Mouse (Mus musculus): ENCODE data around the gene Dpm3.

The Dpm3 gene

DNA sequence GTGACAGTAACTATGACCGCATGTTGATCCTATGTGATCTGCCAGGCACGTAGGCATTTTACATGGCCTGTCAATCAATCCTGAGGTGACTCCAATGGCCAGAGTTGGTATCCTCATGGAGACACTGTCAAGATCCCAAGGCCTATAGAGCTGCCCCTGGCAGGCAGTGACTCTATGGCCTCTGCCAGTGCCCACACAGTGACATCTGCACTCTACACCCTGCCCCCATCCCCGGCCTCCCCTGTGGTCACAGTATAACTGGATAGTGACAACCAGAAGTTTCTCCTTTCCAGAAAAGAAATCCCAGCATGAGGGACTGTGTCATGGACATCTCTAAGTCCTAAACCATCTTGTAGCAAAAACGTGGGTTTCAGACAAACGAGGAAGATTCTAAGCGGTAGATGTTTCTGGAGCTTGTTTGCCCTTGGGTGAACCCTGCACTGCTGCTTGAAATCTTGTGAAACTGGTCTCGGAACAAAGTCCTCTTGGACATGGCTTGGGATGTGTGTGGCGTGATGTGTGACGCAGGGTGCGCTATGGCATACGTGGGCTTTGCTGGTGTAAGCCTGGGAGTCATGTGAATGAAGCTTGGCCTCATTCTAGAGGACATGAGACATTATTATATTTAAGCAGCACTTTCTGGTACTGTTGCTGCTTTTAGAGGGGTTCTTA, 34.2 kb downstream of the Dpm3 start:
- in situ Hi-C loops (cut with MboI, MseI), result no loop called here

DNA sequence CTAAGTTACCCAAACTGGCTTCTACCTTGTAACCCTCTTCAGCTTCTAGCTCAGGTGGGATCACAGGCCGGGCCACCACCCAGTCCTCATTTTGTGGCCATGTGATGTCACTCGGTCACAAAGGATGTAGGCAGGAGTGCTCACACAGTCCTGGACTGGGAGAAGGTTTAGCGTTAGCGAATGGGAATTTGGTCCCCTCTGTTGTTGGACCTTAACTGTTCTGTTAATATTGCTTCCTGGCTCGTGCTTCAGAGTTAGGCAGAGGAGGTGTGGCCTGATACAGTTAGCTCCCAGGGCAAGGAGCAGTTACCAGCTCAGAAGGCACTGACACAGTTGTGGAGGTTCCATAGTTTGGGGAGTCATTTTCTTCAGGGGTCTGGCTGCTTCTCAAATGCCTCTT, 35.0 kb downstream of the Dpm3 start:
- in situ Hi-C loops (cut with MboI, MseI), result no loop called here

DNA sequence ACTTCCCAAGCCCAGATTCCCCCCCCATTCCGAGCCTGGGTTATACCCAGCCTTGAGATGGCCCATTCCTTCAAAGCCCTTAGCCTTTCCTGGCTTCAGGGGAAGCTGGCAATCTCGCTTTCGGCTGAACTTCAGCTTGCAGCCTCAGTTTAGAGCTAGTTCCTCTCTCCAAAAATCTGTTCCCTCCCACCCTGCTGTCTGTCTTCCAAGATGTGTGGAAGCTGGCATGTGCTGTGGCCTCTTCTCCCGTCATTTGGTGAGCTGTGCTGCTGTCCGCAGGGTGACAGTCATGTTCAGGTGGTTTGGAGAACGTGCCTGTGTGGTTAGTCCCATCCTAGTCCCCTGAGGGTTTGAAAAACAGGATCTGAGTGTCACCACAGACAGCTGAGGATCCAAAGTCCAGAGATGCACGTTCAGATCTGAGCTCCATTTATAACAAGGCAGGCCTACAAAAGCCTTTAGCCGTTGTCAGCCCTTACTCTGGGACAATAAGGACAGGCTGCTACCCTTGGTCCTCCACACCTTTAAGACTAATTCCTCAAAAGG, 36.6 kb downstream of the Dpm3 start:
- in situ Hi-C loops (cut with MboI, MseI), result no loop called here

DNA sequence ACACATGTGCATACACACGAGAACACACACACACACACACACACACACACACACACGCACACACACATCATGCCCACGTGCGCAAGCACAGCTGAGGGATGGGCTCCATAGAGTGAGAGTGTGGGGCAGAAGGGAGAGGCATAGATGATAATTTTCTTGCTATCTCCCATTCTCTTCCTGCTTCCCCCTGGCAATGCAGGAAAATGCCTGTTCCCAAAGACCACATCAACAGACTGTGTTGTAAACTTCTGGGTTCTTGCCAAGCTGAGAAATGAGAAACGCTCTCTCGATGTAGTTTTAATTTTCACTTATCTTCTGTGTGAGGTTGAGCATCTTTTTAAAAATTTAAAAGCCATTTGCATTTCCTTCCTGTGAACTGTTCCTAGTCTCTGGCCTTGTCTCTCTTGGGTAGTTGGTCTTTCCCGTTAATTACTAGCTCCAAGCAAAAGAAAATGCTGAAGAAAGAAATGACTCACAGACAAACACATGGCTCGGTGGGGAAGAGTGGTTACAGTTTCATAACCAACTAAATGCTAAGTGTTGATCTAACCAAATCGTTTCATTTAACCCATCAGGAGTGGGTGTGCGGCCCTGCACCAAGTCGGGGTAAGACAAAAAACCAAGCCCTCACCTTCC, 37.7 kb downstream of the Dpm3 start:
- in situ Hi-C loops (cut with MboI, MseI), result no loop called here

DNA sequence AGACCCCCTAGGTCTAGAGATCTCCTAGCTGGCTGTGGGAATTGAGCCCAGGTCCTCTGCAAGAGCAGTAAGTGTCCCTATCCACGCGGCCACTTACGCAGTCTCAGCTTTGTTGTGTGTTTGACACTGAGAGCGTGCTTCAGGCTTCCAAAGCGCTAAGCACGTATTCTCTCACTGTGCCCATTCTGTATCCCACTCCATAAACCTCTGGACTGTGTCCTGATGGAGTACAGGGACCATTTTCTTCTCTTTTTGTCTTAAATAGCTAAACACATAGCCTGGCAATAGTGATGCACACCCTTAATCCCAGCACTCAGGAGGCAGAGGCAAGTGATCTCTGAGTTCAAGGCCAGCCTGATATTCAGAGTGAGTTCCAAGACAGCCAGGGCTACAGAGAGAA, 39.8 kb downstream of the Dpm3 start:
- in situ Hi-C loops (cut with MboI, MseI), result no loop called here

DNA sequence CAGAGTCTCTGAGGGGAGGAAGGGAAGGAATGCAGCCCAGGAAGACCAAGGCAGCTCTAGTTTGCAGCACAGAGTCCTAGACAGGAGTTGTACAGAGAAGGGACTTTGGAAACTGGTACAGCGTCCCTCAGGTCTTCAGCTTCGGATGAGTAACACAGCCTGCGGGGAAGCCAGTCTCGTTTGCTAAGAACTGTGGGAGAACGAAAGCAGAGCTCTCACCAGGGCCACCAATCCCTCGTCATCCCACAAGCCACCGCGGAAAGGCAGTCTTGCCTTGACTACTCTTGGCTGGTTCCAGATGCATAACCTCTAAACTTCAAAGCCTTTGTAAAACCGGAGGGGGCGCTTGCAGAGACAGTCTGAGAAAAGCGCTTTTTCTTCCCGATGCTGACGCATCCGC, 40.3 kb downstream of the Dpm3 start:
- in situ Hi-C loops (cut with MboI, MseI), result no loop called here

DNA sequence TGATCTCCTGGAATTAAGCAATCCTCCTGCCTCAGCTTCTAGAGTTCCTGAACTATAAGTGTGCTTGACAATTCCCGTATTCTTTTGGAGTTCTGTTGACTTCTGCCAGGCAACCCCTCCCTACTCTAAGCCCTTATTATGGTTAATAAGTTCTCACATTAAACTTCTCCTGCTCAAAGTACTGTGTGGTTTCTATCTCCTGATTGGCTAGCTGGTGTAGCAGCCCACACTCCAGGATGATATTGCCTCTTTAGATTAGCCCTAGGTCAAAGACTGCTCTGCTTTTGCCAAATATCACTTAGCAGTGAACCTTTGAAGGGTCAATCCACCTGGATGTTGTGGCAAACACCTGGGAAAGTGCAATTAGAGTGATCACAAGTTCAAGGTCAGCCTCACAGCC, 40.9 kb downstream of the Dpm3 start:
- in situ Hi-C loops (cut with MboI, MseI), result no loop called here

DNA sequence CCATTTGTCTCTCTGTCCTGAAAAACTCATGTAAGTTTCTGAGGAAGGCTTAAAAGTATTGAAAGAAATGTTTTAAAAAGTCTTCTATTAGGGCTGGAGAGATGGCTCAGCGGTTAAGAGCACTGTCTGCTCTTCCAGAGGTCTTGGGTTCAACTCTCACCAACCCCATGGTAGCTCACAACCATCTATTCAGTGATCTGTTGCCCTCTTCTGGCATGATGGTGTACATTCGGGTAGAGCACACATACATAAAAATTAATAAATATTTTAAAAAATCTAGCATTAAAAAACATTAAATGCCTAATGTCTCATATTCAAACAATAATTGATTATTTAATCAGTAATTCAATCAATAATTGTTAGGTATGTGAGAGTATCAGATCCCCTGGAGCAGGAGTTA, 41.4 kb downstream of the Dpm3 start:
- in situ Hi-C loops (cut with MboI, MseI), result no loop called here

DNA sequence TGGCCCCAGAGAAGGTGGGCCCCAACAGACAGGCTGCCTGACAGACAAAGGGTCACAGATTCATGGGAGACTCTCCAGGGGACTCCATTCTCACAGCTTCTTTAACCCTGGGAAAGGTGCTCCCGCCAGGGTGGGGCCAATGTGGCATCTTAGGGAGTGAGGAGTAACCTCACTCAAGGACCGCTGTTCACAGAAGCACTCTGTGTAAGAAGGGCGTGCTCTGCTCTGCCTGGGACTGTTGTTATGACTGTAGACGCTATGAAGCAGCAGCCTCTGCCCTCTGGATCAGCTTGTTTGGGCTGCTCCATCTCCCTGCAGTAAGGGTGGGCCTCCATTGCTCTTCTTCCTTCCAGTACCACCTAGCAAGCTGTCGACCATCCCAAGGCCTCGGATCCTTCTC, 45.3 kb downstream of the Dpm3 start:
- in situ Hi-C loops (cut with MboI, MseI), result no loop called here

DNA sequence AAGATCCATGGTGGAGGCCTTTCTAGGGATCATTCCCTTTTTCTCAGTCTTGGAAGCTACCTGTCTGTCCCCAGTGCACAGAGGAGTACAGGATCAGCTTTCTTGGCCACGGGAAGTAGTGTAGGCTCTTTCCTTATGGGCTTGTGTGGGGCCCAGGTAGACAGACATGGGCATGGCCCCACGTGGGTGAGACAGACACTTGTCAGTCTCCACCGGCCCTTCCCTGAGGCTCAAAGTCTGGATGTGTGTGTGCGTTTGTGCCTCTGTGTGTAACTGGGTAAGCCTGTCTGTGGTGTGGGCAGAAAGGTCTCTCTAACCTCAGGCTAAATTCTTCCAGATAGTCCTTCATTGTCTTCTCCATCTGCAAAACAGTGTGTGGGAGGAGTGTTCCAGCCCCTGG, 45.9 kb downstream of the Dpm3 start:
- in situ Hi-C loops (cut with MboI, MseI), result no loop called here

DNA sequence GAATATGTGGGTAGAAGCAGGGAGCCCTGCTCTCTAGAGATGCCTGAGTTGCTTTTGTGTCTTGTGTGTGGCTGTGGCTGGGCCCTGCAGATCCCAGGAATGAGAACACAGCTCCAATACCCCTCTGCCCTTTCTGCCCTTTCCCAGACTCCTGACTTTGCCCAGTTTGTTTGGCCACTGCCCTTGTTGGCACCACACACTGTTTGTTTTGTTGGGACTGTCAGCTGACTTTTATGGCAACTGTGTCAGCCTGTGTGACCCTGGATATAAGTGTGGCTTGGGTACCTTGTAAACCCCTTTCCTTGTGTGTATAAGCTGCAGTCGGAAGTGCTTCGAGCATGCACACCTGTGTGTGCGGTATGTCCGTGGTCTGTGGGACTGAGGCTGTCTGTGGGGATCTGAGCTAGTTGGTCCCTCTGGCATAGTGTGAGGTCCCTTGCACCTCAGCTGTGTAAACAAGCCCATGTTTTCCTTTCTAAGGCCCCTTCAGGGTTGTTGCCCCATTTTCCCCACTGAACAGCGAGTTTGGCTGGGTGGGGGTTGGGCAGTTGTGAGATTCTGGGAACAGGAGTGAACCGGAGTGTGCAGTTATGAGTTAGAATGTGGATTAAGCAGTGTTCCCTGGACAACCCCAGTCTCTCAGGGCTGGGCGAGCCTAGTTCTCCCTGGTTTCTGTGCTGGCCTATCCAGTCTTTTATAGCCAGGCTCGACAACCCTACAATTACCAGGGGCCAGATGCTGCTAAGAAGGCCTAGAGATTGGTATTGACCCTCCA, 46.6 kb downstream of the Dpm3 start:
- in situ Hi-C loops (cut with MboI, MseI), result no loop called here

DNA sequence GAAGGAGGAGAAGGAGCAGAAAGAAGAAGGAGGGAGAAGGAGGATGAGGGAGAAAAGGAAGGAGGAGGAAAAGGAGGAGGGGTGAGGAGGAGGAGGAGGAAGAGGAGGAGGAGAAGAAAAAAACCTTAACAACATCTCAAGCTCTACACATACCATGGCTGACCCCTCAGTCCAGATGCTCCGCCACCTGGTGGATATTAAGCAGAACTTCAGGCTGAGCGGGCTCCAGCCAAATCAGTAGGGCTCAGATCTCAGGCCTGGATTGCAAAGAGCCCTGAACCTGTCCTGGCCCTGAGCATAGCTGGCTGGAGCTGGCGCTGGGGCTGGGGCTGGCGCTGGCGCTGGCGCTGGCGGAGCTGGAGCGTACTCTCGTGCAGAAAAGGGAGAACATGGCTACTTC, 48.9 kb downstream of the Dpm3 start:
- in situ Hi-C loops (cut with MboI, MseI), result no loop called here

DNA sequence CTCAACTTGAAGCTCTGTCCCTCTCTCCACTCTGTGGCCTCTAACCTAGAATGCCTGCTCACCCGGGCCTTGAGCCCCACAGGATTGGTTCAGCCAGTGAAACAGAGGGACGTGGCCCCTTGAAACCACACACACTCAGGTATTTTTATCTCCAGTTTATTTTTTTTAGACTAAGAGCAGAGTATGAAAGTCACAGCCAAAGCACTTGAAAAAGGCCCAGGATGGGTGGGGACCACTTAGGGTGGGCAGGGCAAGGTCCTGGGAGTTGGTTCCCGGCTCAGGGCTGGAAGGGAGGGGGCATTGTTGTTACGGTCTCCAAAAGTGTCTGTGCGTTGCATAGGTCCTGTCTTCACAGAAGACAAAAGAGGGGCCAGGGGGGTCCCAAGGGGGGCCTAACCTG, 55.2 kb downstream of the Dpm3 start:
- in situ Hi-C loops (cut with MboI, MseI), result no loop called here

DNA sequence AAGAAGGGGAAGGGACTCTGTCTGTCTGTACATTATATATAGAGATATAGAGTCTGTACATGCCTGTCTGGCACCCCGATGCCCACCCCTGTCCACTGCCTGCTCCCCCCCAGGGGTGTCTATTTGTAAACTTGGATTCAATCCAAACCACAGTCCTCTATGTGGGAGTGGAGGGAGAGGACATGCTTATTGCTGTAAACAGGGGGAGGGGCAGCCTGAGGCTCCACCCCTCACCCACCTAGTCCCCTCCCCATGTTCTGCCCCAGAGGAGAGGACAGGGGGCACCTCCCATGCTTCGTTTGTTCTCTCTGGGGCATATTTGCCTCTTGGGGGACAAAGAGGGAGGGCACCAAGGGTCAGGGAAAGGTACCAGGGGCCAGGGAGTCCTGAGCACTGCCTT, 55.6 kb downstream of the Dpm3 start:
- in situ Hi-C loops (cut with MboI, MseI), result no loop called here

DNA sequence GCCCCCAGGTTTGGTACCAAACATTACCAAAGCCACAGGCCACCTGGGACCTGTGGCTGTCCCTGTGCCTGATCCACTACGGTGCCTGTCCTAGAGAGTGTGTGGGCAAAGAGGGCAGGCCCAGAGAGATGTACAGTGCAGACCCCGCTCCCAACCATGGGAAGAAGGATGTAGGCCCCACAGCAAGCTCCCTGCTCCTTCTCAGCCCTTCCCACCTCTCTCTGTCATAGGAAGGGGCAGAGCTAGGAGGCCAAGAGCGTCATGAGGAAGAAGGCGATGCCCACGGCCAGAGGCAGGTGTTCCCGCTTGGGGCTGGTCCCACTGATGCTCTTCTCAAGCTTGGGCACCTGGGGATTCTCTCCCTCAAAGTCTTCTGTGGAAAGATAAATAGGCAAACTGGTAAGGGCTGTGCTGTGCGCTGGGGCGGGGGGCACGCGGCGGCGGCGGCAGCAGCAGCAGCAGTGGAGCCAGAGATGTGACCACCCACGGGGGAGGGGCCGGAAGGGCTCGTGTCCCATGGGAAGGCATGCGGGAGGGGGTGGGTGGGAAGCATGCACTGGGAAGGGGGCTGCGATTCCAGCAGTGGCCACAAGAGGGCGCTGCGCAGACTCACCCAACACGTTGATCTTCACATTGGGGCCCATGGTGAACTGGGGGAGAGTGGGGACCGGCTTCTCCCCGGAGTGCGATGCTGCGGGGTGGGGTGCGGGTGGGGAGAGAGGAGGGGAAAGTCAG, 56.2 kb downstream of the Dpm3 start:
- in situ Hi-C loops (cut with MboI, MseI), result no loop called here

DNA sequence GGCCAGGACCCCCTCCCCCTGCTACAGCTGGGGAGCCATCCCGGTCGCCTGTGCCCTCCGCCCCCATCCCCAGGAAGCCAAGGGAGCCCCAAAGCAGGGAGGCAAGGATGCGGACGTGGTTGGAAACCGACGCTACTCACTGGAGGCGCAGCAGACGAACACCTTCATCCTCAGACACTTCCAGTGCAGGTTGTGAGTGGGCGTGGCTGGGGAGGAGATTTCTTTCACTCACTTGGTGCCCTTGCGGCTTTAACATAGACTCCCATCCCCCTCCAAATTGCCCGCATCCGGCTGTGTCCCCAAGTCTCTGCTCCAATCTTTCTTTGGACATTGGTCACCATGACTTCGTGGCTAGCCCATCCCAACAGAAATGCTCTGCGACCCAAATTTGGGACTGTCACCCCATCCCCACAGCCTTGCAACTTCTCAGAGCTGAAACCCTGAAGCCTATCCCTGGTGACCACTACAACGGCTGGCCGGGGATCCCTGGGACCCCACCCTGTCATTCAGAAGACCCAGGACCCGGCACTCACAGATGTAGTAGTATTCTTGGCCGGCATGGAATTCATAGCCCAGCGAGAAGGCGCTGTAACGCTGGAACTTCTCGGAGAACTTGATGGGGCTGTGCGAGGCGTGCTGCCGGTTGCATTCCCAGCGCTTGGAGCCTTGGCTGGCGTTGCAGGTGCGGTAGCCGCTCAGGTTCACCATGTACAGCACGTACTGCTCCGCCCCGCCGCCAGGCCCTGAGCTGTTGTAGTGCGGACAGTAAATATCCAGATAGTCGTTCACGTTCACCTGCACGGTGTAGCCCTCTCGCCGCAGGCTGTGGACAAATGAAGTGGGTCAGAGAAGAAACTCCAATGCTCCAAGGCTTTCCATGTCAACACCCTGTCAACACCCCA, 57.0 kb downstream of the Dpm3 start:
- in situ Hi-C loops (cut with MboI, MseI), result no loop called here

Data from T-helper 2 cell (primary cell).